Mouse (Mus musculus) intestine, embryonic 16.5 days (tissue): Measurements from ENCODE around the gene Trim25. TPM values are rescaled to one million over a fixed set of nuclear protein-coding genes. Genes with fewer than 3 reads are reported as not detected.
"Not testable (repeated sequence)": the region's sequence is repeated elsewhere in the genome, so short reads cannot be mapped to it uniquely, and the experiment has no call there.

ENCODE experiments used
- ATAC-seq: fragments of 200-750 bp; cut with Nextera tagmentation; 2 replicates; pipeline ENCODE4 v1.8.0; 2017; ENCODE audit warnings: moderate TSS enrichment, moderate library complexity
- H3K27ac ChIP-seq: fragments of 300-500 bp; sonication (generic); 2 replicates; pipeline ENCODE4 v1.5.1; 2014; ENCODE audit warnings: mild to moderate bottlenecking, low read length
- H3K27me3 ChIP-seq: fragments of 300-500 bp; sonication (generic); replicated peaks from 2 replicates; pipeline ENCODE4 v1.6.1; 2014; ENCODE audit warnings: low read length, control low read depth, mixed read lengths; ENCODE audit not compliant: control insufficient read depth, insufficient read depth
- H3K36me3 ChIP-seq: fragments of 300-500 bp; sonication (generic); 2 replicates; pipeline ENCODE4 v1.6.1; 2014; ENCODE audit warnings: low read length, control low read depth; ENCODE audit not compliant: control insufficient read depth, insufficient read depth
- H3K4me1 ChIP-seq: fragments of 300-500 bp; sonication (generic); 2 replicates; pipeline ENCODE4 v1.6.1; 2014; ENCODE audit warnings: low read length, control low read depth, mixed read lengths; ENCODE audit not compliant: control insufficient read depth, insufficient read depth
- H3K4me2 ChIP-seq: fragments of 300-500 bp; sonication (generic); 2 replicates; pipeline ENCODE4 v1.6.1; 2014; ENCODE audit warnings: low read depth, low read length, control low read depth
- H3K4me3 ChIP-seq: fragments of 300-500 bp; sonication (generic); 2 replicates; pipeline ENCODE4 v1.5.1; 2014; ENCODE audit warnings: mild to moderate bottlenecking, low read length
- H3K9ac ChIP-seq: fragments of 300-500 bp; sonication (generic); 2 replicates; pipeline ENCODE4 v1.6.1; 2014; ENCODE audit warnings: low read depth, low read length
- H3K9me3 ChIP-seq: fragments of 300-500 bp; sonication (generic); 2 replicates; pipeline ENCODE4 v1.6.1; 2016; ENCODE audit warnings: low read length, control low read depth; ENCODE audit not compliant: control insufficient read depth
- WGBS: fragments of 180-500 bp; shearing (Covaris S2); extraction: QIAGEN DNeasy Blood & Tissue Kit; methylation state at CpG from one replicate; pipeline ENCODE4 v1.1.7; 2014; 5-methylcytosine and 5-hydroxymethylcytosine counted together
- polyA plus RNA-seq: library from polyadenylated mRNA; unstranded; fragments of >200 nt; fragmentation: Nextera tagmentation; extraction: Ambion mirVana; gene quantifications from 2 replicates; pipeline ENCODE4 v1.2.1, GENCODE M21; 2015

Gene Trim25
- polyA plus RNA-seq, 1 experiment from 2014 or later: 27.5 TPM

DNA sequence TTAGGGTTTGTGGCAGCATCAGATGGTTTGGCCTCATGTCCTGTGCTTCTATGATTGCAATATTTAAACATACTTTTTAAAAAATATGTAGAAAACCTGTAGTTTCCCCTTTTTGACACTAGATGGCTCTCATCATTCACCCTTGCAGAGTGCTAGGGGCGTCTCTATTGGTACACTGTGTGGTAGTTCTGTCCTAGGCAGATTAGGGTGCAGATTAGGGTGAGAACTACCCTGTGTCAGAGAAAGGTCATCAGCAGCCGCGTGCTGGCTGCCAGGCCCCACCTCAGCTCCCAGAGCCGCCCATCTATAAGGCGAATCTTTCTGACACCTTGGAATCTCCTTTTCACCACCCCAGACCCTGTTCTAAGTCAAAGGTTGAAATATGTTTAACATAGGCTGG lies 9.6 kb upstream of the Trim25 start:
- 68% methylated on average over 5 of the region's 5 CpGs for WGBS
- 0 out of 2 replicates have a peak, but pooled peaks have one; percentile 38 for ATAC-seq
- H3K4me2 ChIP-seq: no peak overlapping the region
- no peak overlapping the region for H3K27ac ChIP-seq
- no peaks in the 10 kb centered on the region for H3K4me1 ChIP-seq
- H3K9ac ChIP-seq: no peak overlapping the region
- H3K9me3 ChIP-seq: no peaks in the 10 kb centered on the region
- peaks cover 2% of the 10 kb centered on the region; the same call in 1 of the 2 replicates for H3K36me3 ChIP-seq
- H3K27me3 ChIP-seq: no peaks in the 10 kb centered on the region
- H3K4me3 ChIP-seq: no peak overlapping the region

DNA sequence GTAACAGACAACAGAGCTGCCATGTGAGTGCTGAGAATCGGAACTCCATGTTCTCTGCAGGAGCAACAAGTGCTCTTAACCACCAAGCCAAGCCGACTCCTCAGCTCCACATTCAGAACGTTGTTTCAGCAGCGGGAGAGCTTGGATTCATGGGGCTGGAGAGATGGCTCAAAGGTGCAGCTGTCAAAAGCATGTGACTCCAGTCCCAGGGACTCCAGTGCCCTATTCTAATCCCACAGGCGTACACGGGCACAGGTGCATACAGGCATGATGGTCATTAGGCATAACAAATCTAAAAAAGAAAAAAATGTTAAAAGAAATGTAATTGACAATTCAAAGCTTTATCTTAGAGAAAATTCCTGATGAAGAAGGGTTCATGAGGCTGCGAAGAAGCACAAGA lies 6.0 kb upstream of the Trim25 start:
- no peak for ATAC-seq

DNA sequence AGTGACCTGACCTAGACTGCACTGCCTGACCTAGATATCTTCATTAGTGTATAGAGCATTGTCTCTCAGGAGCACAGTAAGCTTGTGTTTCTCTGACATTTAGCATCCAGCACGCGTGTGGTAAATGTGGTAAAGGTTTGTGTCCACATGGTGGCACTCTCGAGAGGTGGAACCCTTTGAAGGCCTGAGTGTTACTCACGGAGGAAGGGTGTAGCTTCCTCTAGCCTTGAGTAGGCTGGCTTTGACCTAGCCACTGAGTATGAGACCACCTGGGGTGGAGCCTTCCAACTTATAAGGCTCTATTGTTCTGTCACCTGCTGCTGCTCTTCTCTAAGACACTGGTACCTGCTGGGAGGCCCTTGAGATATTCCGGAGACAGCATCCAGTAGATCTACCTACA lies 5.6 kb upstream of the Trim25 start:
- Histone ChIP-seq H3K36me3 (peaks cover 2% of the 10 kb centered on the region; the same call in 1 of the 2 replicates), H3K4me3 (no peak overlapping the region), H3K27ac (no peak overlapping the region), H3K4me2 (no peak overlapping the region), H3K9me3 (no peaks in the 10 kb centered on the region), H3K9ac (0 out of 2 replicates have a peak overlapping the region, but pooled peaks have one; percentile 17), H3K4me1 (0 out of 2 replicates have a peak, but pooled peaks cover 5% of the 10 kb centered on the region), H3K27me3 (no peaks in the 10 kb centered on the region)
- ATAC-seq: peak; percentile 35; the same call in 1 of the 2 replicates
- WGBS: 22% methylated on average over 5 of the region's 5 CpGs

More for the DNA sequence above, 6.0 kb upstream of the Trim25 start:
- 0 out of 2 replicates have a peak, but pooled peaks cover 4% of the 10 kb centered on the region for H3K4me1 ChIP-seq
- no peaks in the 10 kb centered on the region for H3K27me3 ChIP-seq
- 55% methylated on average over 7 of the region's 7 CpGs for WGBS
- no peak overlapping the region for H3K9ac ChIP-seq
- H3K4me2 ChIP-seq: no peak overlapping the region
- no peak overlapping the region for H3K4me3 ChIP-seq
- H3K36me3 ChIP-seq: peaks cover 2% of the 10 kb centered on the region; the same call in 1 of the 2 replicates
- H3K27ac ChIP-seq: no peak overlapping the region
- H3K9me3 ChIP-seq: no peaks in the 10 kb centered on the region

DNA sequence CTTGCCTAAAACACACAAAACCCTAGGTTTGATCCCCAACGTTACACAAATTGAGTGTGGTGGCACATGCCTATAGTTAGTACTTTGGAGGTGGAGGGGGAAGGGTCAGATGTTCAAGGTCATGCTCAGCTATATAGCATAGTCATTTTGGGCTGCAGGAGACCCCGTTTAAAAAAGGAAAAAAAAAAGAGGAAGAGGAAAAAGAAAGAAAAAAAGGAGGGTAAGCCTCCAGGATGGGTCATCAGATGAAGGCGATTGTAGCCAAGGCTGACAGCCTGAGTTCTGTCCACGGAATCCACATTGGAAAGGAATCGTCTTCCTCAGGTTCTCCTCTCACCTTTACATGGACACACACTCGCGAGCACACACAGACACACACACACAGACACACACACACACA lies 4.7 kb upstream of the Trim25 start:
- WGBS: 85% methylated on average over 7 of the region's 7 CpGs
- H3K27ac ChIP-seq: no peak overlapping the region

DNA sequence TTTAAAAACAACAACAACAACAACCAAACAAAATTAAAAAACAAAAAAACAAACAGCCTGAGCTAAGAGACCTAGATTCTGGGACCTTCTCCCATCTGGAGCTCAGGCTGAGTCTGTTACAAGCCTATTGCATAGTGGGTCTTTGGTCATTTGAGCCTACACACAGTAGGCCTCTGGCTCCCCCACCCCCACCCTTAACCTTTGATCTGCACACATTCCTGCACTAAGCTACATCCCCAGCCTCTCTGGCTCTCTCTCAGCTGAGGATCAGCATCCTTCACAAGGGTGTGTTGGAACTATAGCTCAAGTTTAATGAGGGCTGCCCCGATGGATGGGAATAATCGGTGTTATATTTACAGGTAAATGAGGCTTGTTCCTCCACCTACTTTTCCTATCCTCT lies 3.6 kb upstream of the Trim25 start:
- ATAC-seq: no peak
- 83% methylated on average over 2 of the region's 2 CpGs for WGBS
- H3K27me3 ChIP-seq: no peaks in the 10 kb centered on the region
- no peak overlapping the region for H3K4me2 ChIP-seq
- H3K4me1 ChIP-seq: 0 out of 2 replicates have a peak, but pooled peaks cover 8% of the 10 kb centered on the region
- H3K4me3 ChIP-seq: no peak overlapping the region
- no peak overlapping the region for H3K27ac ChIP-seq
- H3K9ac ChIP-seq: no peak overlapping the region
- no peaks in the 10 kb centered on the region for H3K36me3 ChIP-seq
- H3K9me3 ChIP-seq: no peaks in the 10 kb centered on the region

More for the DNA sequence above, 4.7 kb upstream of the Trim25 start:
- Histone ChIP-seq H3K9me3 (no peaks in the 10 kb centered on the region), H3K4me3 (no peak overlapping the region), H3K36me3 (peaks cover 2% of the 10 kb centered on the region; the same call in 1 of the 2 replicates), H3K4me2 (no peak overlapping the region), H3K4me1 (0 out of 2 replicates have a peak, but pooled peaks cover 8% of the 10 kb centered on the region), H3K27me3 (no peaks in the 10 kb centered on the region), H3K9ac (no peak overlapping the region)
- ATAC-seq: no peak

DNA sequence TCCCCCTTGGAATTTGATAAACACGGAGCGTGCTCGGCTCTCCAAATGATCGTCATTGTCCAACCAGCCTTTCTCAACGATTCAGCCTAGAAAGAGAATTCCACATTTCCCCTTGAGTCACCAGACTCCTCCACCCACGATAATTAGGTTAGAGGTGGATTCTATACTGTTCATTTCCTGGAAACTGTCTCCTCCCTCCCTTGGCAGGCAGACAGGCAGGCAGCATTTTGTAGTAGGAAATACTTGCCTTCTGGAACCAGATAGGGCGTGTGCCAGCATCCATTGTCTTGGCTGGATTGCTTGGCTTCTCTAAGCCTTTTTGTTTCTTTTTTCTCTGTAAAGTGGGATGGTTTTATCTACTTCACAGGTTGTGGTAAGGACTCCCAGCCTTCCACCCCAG lies 2.7 kb upstream of the Trim25 start:
- Histone ChIP-seq H3K4me3 (no peak overlapping the region), H3K4me2 (no peak overlapping the region; the same call in 1 of the 2 replicates), H3K9ac (no peak overlapping the region), H3K27ac (peak overlapping the region; percentile 34), H3K4me1 (peaks cover 12% of the 10 kb centered on the region; the same call in 1 of the 2 replicates), H3K9me3 (no peaks in the 10 kb centered on the region), H3K27me3 (no peaks in the 10 kb centered on the region), H3K36me3 (no peaks in the 10 kb centered on the region)
- peak; percentile 13; the same call in 1 of the 2 replicates for ATAC-seq
- 56% methylated on average over 7 of the region's 7 CpGs for WGBS

DNA sequence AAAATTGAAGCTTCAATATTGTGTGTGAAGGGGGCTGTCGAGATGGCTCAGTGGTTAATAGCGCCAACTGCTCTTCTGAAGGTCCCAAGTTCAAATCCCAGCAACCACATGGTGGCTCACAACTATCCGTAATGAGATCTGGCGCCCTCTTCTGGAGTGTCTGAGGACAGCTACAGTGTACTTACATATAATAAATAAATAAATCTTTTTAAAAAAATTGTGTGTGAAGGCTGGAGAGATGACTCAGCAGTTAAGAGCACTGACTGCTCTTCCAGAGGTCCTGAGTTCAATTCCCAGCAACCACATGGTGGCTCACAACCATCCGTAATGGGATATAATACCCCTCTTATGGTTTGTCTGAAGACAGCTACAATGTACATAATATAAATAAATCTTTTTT lies 1.8 kb upstream of the Trim25 start:
- H3K36me3 ChIP-seq, H3K4me2 ChIP-seq, H3K4me3 ChIP-seq, H3K27ac ChIP-seq, ATAC-seq, H3K9ac ChIP-seq, H3K27me3 ChIP-seq, H3K9me3 ChIP-seq: not testable (repeated sequence)
- peaks cover 17% of the 10 kb centered on the region; the same call in 1 of the 2 replicates for H3K4me1 ChIP-seq
- WGBS: 86% methylated on average over 5 of the region's 5 CpGs

DNA sequence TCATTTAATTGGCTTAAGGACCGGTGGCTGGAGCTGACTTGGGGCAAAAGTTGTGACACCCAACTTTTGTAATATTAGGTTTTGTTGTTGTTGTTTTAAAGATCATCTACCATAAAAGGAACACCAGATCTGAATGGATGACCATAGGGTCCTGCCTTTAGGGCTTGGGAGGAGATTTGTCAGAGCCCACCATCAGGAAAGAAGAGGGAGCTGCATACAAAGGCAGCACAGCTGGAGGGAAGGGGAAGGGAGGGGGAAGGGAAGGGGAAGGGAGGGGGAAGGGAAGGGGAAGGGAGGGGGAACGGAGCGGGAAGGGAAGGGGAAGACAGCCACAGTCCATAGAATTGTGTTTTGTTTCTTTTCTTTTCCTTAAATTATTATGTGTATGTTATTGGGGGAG lies 770 bp upstream of the Trim25 start:
- peak overlapping the region; percentile 80; the same call in 1 of the 2 replicates for H3K4me2 ChIP-seq
- H3K4me1 ChIP-seq: peaks cover 28% of the 10 kb centered on the region
- H3K9ac ChIP-seq: no peak overlapping the region
- no peak overlapping the region for H3K4me3 ChIP-seq
- H3K36me3 ChIP-seq: no peaks in the 10 kb centered on the region
- H3K27ac ChIP-seq: no peak overlapping the region
- no peaks in the 10 kb centered on the region for H3K27me3 ChIP-seq
- no peaks in the 10 kb centered on the region for H3K9me3 ChIP-seq
- WGBS: 24% methylated on average over 3 of the region's 3 CpGs
- ATAC-seq: no peak

DNA sequence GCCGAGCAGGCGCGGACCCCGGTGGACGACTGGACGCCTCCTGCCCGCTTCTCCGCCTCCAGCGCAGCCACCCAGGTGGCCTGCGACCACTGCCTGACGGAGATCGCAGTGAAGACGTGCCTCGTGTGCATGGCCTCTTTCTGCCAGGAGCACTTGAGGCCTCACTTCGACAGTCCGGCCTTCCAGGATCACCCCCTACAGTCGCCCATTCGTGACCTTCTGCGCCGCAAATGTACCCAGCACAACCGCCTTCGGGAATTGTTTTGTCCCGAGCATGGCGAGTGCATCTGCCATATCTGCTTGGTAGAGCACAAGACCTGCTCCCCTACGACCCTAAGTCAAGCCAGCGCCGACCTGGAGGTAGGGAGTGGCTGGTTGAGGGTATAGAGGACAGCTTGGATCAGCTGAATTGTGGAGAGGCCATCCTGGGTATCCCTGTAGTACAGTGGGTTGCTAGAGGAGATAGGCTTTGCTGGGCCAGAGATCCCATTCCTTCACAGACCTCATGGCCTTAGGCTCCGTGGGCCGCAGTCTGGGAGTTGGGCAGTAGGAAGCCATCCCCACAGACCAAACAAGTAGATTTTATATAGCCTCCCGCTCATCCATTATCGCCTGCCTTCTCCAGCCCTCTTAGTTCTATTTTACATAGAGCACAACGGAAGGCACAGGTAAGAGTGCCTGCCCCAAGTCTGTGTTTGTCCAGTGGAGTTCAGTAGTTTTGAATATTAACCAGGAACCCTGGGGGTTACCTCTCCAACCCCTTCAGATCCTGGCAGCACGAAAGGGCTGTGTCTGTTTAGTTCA lies 749 bp downstream of the Trim25 start:
- peak overlapping the region; percentile 91 for H3K9ac ChIP-seq
- peak overlapping the region; percentile 80 for H3K4me2 ChIP-seq
- peak; percentile 36; the same call in 1 of the 2 replicates for ATAC-seq
- no peaks in the 10 kb centered on the region for H3K9me3 ChIP-seq
- H3K27ac ChIP-seq: peak overlapping the region; percentile 78
- H3K36me3 ChIP-seq: no peaks in the 10 kb centered on the region
- H3K4me1 ChIP-seq: peaks cover 31% of the 10 kb centered on the region
- H3K27me3 ChIP-seq: no peaks in the 10 kb centered on the region
- peak overlapping the region; percentile 80 for H3K4me3 ChIP-seq
- 18% methylated on average over 33 of the region's 33 CpGs for WGBS
